Mouse (Mus musculus) stomach, embryonic 14.5 days (tissue): ENCODE measurements at regions not wholly inside any gene's neighbourhood (a gene's known extent, or its start where the extent isn't known, plus 50 kb on each side); places are given as distances from the start of the nearest gene placed in this dataset.

Experiments
- ATAC-seq: fragments of 200-750 bp; cut with Nextera tagmentation; 2 replicates; pipeline ENCODE4 v1.8.0; 2017; ENCODE audit warnings: low read depth, moderate TSS enrichment; ENCODE audit not compliant: insufficient number of reproducible peaks, insufficient read depth, low FRiP score
- H3K27ac ChIP-seq: fragments of 300-500 bp; sonication (generic); 2 replicates; pipeline ENCODE4 v1.5.1; 2014; ENCODE audit warnings: mild to moderate bottlenecking, low read length, moderate library complexity, mixed read lengths
- H3K27me3 ChIP-seq: fragments of 300-500 bp; sonication (generic); 2 replicates; pipeline ENCODE4 v1.6.1; 2014; ENCODE audit warnings: low read length, control low read depth, mixed read lengths; ENCODE audit not compliant: control insufficient read depth, insufficient read depth
- H3K36me3 ChIP-seq: fragments of 300-500 bp; sonication (generic); 2 replicates; pipeline ENCODE4 v1.6.1; 2014; ENCODE audit warnings: mild to moderate bottlenecking, control low read depth, low read length, moderate library complexity, mixed read lengths; ENCODE audit not compliant: control insufficient read depth, insufficient read depth
- H3K4me1 ChIP-seq: fragments of 300-500 bp; sonication (generic); 2 replicates; pipeline ENCODE4 v1.6.1; 2014; ENCODE audit warnings: low read length, control low read depth, mixed read lengths; ENCODE audit not compliant: control insufficient read depth, insufficient read depth
- H3K4me2 ChIP-seq: fragments of 300-500 bp; sonication (generic); replicated peaks from 2 replicates; pipeline ENCODE4 v1.6.1; 2014; ENCODE audit warnings: low read depth, low read length, control low read depth
- H3K4me3 ChIP-seq: fragments of 300-500 bp; sonication (generic); 2 replicates; pipeline ENCODE4 v1.5.1; 2014; ENCODE audit warnings: low read depth, low read length, control low read depth
- H3K9ac ChIP-seq: fragments of 300-500 bp; sonication (generic); replicated peaks from 2 replicates; pipeline ENCODE4 v1.6.1; 2014; ENCODE audit warnings: low read depth, mild to moderate bottlenecking, control low read depth, low read length, moderate library complexity, mixed read lengths
- H3K9me3 ChIP-seq: fragments of 300-500 bp; sonication (generic); 2 replicates; pipeline ENCODE4 v1.6.1; 2016; ENCODE audit warnings: low read depth, low read length, control low read depth; ENCODE audit not compliant: control insufficient read depth
- WGBS: fragments of 180-500 bp; shearing (Covaris S2); extraction: QIAGEN DNeasy Blood & Tissue Kit; methylation state at CpG from one replicate; pipeline ENCODE4 v1.1.7; 2014; 5-methylcytosine and 5-hydroxymethylcytosine counted together

- H3K36me3 ChIP-seq = no peaks in the 10 kb centered on the region
- H3K27me3 ChIP-seq = no peaks in the 10 kb centered on the region
- H3K9ac ChIP-seq = no peak overlapping the region
- no peak for ATAC-seq
- no peaks in the 10 kb centered on the region for H3K9me3 ChIP-seq
- WGBS = 66% methylated on average over 3 of the region's 3 CpGs
- no peak overlapping the region for H3K27ac ChIP-seq
- no peak overlapping the region for H3K4me3 ChIP-seq
- H3K4me1 ChIP-seq = no peaks in the 10 kb centered on the region
- no peak overlapping the region for H3K4me2 ChIP-seq
Observed at GRCm38 (mm10) chr9:50080205-50080604, 264.6 kb downstream of the Rpl10-ps3 start.

GRCm38 (mm10) chr9:50068576-50068975, 269.9 kb upstream of the Ncam1 start:
- Histone ChIP-seq H3K4me3 (no peak overlapping the region), H3K9ac (no peak overlapping the region), H3K27me3 (no peaks in the 10 kb centered on the region), H3K36me3 (no peaks in the 10 kb centered on the region), H3K4me1 (no peaks in the 10 kb centered on the region), H3K4me2 (no peak overlapping the region), H3K27ac (no peak overlapping the region), H3K9me3 (no peaks in the 10 kb centered on the region)
- ATAC-seq = no peak
- WGBS = 64% methylated on average over 2 of the region's 2 CpGs

GRCm38 (mm10) chr9:50067729-50068225, 269.1 kb upstream of the Ncam1 start:
- no peak overlapping the region for H3K9ac ChIP-seq
- no peaks in the 10 kb centered on the region for H3K36me3 ChIP-seq
- H3K4me2 ChIP-seq = no peak overlapping the region
- H3K4me3 ChIP-seq = no peak overlapping the region
- H3K27me3 ChIP-seq = no peaks in the 10 kb centered on the region
- H3K4me1 ChIP-seq = no peaks in the 10 kb centered on the region
- no peaks in the 10 kb centered on the region for H3K9me3 ChIP-seq
- no peak overlapping the region for H3K27ac ChIP-seq
- 62% methylated on average over 3 of the region's 3 CpGs for WGBS
- no peak for ATAC-seq

DNA sequence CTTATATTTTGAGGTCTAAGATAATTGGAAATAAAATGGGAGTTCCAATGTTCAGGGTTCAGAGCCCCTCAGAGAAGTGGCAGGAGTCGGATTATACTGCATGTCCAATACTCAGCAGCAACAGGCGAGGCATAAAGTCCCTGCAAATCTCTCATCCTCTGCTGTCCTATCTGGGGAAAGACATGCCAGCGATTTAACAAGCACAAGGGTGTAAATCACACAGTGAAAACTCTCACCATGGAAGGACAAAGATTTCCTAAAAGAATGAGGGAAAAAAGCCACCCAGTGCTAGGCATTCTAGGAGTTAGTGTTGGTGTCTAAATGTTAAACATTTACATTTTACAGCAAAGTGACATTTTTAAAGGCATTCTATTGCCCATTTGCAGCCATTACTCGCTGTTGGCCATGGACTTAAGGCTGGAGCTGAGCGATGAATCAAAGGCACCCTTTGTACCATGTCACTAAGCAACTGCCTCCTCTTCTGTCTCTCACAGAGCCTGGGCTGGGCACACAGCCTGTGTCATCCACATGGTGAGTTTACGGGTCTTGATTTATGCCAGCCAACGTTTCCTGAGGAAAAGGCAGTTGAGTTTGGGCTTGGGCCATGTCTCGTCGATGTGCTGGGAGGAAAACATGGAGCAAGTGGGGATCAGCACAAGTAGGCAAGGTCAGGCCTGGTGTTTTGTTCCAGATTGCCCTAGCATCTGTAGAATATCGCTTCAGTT, 265.9 kb upstream of the Ncam1 start:
- Histone ChIP-seq H3K27me3 (no peaks in the 10 kb centered on the region), H3K9ac (no peak overlapping the region), H3K9me3 (no peaks in the 10 kb centered on the region), H3K36me3 (no peaks in the 10 kb centered on the region), H3K27ac (no peak overlapping the region), H3K4me3 (no peak overlapping the region), H3K4me2 (no peak overlapping the region), H3K4me1 (no peaks in the 10 kb centered on the region)
- WGBS = 83% methylated on average over 10 of the region's 10 CpGs
- no peak for ATAC-seq

DNA sequence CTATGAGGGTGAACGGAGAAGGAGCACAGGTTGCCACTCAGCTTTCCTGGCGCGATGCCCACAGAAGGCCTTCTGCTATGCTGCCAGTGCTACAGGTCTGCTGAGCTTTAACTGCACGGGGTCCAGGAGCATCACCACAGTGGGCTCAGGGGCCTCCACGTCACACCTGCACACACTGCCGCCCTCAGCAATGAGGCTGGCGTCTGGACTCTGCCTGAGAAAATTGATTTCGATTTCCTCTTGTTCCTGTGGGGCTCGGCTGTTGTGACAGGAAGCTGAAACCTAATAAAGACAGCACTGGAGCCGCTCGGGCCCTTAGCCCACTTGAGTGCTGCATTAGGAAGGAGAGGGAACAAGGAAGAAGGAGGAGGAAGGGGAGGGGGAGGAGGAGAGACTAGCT, 239.5 kb upstream of the Ncam1 start:
- ATAC-seq = no peak
- Histone ChIP-seq H3K36me3 (no peaks in the 10 kb centered on the region), H3K9me3 (no peaks in the 10 kb centered on the region), H3K4me2 (no peak overlapping the region), H3K27me3 (no peaks in the 10 kb centered on the region), H3K4me1 (0 out of 2 replicates have a peak, but pooled peaks cover 6% of the 10 kb centered on the region), H3K9ac (no peak overlapping the region), H3K27ac (no peak overlapping the region), H3K4me3 (no peak overlapping the region)
- 38% methylated on average over 11 of the region's 11 CpGs for WGBS

GRCm38 (mm10) chr9:50032322-50033158, 233.8 kb upstream of the Ncam1 start:
- 38% methylated on average over 9 of the region's 9 CpGs for WGBS
- H3K9me3 ChIP-seq = no peaks in the 10 kb centered on the region
- peaks cover 7% of the 10 kb centered on the region; the same call in 1 of the 2 replicates for H3K4me1 ChIP-seq
- no peak overlapping the region for H3K9ac ChIP-seq
- peak; percentile 61 for ATAC-seq
- no peaks in the 10 kb centered on the region for H3K27me3 ChIP-seq
- H3K4me2 ChIP-seq = no peak overlapping the region
- peak overlapping the region; percentile 52; the same call in 1 of the 2 replicates for H3K27ac ChIP-seq
- no peak overlapping the region for H3K4me3 ChIP-seq
- H3K36me3 ChIP-seq = no peaks in the 10 kb centered on the region

DNA sequence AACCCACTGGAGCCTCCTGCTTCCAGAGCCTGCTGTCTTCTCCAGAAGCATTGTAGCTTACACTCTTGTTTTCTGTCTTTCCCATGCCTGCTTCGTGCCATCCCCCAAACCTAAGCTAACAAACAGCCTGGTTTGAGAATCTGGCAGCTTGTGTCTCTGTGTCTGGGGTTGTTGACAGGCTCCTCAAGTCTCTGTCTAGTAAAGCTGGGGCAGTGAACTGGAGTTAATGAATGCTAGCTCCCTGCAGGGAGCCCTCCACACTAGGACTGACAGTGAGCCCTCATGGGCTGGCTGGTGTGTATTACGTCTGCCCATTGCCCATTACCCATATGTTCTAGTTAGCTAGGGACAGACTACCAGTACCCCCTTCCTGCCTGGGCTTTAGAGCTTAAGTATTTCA, 232.6 kb upstream of the Ncam1 start:
- Histone ChIP-seq H3K36me3 (no peaks in the 10 kb centered on the region), H3K27me3 (no peaks in the 10 kb centered on the region), H3K9me3 (no peaks in the 10 kb centered on the region), H3K9ac (no peak overlapping the region), H3K4me1 (peaks cover 7% of the 10 kb centered on the region; the same call in 1 of the 2 replicates), H3K4me3 (no peak overlapping the region), H3K4me2 (no peak overlapping the region), H3K27ac (no peak overlapping the region)
- no peak for ATAC-seq
- 50% methylated on average over 2 of the region's 2 CpGs for WGBS

DNA sequence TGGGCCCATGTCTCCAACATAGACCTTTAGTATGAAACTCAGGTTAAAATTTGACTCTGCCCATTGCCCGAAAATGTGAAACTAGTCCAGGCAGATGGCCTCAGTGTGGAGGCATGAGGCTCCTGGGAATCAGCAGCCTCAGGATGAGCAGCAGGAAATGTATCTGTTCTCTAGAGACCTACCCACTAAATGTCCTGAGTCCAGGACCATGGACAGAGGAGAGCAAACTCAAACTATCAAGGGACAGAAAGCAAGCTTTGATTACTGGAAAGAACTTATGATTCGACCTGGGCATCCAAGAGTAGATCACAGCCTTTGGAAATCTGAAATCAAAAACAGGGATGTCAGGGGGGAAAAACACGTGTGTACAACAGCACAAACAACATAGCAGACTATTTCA, 230.3 kb upstream of the Ncam1 start:
- 44% methylated on average over 3 of the region's 3 CpGs for WGBS
- Histone ChIP-seq H3K27me3 (no peaks in the 10 kb centered on the region), H3K27ac (no peak overlapping the region), H3K9ac (no peak overlapping the region), H3K9me3 (no peaks in the 10 kb centered on the region), H3K4me2 (no peak overlapping the region), H3K36me3 (no peaks in the 10 kb centered on the region), H3K4me1 (peaks cover 6% of the 10 kb centered on the region; the same call in 1 of the 2 replicates), H3K4me3 (no peak overlapping the region)
- no peak for ATAC-seq
